Mouse (Mus musculus) hindbrain, postnatal 0 days (tissue): ENCODE results near the gene Naglu. TPM values are rescaled to one million over a fixed set of nuclear protein-coding genes. Genes with fewer than 3 reads are reported as not detected.

Source experiments
- ATAC-seq: fragments of 200-750 bp; cut with Nextera tagmentation; 2 replicates; pipeline ENCODE4 v1.8.0; 2017; ENCODE audit warnings: mild to moderate bottlenecking, moderate TSS enrichment, moderate library complexity
- DNase-seq: peaks from one replicate; pipeline ENCODE4 v3.0.0-alpha.2; 2015; ENCODE audit warnings: low spot score
- H3K27ac ChIP-seq: fragments of 300-500 bp; sonication (generic); 2 replicates; pipeline ENCODE4 v1.5.1; 2014; ENCODE audit warnings: mild to moderate bottlenecking
- H3K27me3 ChIP-seq: fragments of 300-500 bp; sonication (generic); 2 replicates; pipeline ENCODE4 v1.6.1; 2014; ENCODE audit warnings: low read length, mixed read lengths; ENCODE audit not compliant: insufficient read depth
- H3K36me3 ChIP-seq: fragments of 300-500 bp; sonication (generic); 2 replicates; pipeline ENCODE4 v1.6.1; 2014; ENCODE audit warnings: low read length, mixed read lengths; ENCODE audit not compliant: insufficient read depth
- H3K4me1 ChIP-seq: fragments of 300-500 bp; sonication (generic); 2 replicates; pipeline ENCODE4 v1.6.1; 2014; ENCODE audit warnings: antibody characterized with exemption, low read length, mixed read lengths; ENCODE audit not compliant: insufficient read depth
- H3K4me2 ChIP-seq: fragments of 300-500 bp; sonication (generic); 2 replicates; pipeline ENCODE4 v1.6.1; 2014; ENCODE audit warnings: low read depth, mild to moderate bottlenecking, low read length, moderate library complexity, mixed read lengths
- H3K4me3 ChIP-seq: fragments of 300-500 bp; sonication (generic); 2 replicates; pipeline ENCODE4 v1.5.1; 2014; ENCODE audit warnings: low read length
- H3K9ac ChIP-seq: fragments of 300-500 bp; sonication (generic); replicated peaks from 2 replicates; pipeline ENCODE4 v1.6.1; 2014; ENCODE audit warnings: mild to moderate bottlenecking, low read length, moderate library complexity, mixed read lengths
- H3K9me3 ChIP-seq: fragments of 300-500 bp; sonication (generic); 2 replicates; pipeline ENCODE4 v1.6.1; 2016; ENCODE audit warnings: low read length, mixed read lengths
- CTCF ChIP-seq: IDR thresholded peaks from 2 replicates; pipeline ENCODE4 v1.5.1; 2016; ENCODE audit warnings: antibody characterized with exemption, control low read depth, low read depth
- WGBS: fragments of 180-500 bp; shearing (Covaris S2); extraction: QIAGEN DNeasy Blood & Tissue Kit; methylation state at CpG from one replicate; pipeline ENCODE4 v1.1.7; 2014; 5-methylcytosine and 5-hydroxymethylcytosine counted together
- polyA plus RNA-seq: library from polyadenylated mRNA; unstranded; fragments of >200 nt; fragmentation: Nextera tagmentation; extraction: Ambion mirVana; gene quantifications from 2 replicates; pipeline ENCODE4 v1.2.1, GENCODE M21; 2015
- total RNA-seq: library from RNA; depleted of rRNA; stranded (reverse); fragments of >200 nt; gene quantifications from 2 replicates; pipeline ENCODE4 v1.2.3, GENCODE M21; 2014

Gene Naglu
- total and polyA plus RNA-seq, 2 experiments from 2014 or later, result 17.0 to 23.8 TPM

DNA sequence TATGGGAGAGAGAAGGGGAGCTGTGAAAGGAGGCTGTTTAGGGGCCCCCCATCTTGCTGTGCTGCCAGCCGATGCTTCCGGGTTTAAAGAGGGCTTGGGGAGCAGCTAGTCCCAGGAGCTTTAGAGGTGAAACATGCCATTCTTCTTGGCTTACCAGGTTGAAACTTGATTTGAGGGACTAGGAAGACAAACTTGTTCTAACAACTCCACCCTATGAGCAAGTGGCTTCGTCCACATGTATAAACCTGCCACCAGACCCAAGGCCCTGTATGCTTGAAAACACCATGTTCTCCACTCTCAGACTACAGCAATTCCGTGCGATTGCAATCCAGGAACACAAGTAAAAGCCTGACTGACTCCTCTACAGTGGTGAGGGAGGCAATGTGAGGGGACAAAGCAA, 33.2 kb downstream of the Naglu start:
- DNase-seq (no peak), ATAC-seq (no peak)
- H3K27ac ChIP-seq, result no peak overlapping the region
- 93% methylated on average over 5 of the region's 5 CpGs for WGBS
- peaks cover 48% of the 10 kb centered on the region for H3K36me3 ChIP-seq
- H3K4me3 ChIP-seq, result no peak overlapping the region
- no peaks in the 10 kb centered on the region for H3K9me3 ChIP-seq
- no peak for TF ChIP-seq CTCF
- H3K4me2 ChIP-seq, result no peak overlapping the region
- no peaks in the 10 kb centered on the region for H3K4me1 ChIP-seq
- H3K9ac ChIP-seq, result no peak overlapping the region
- no peaks in the 10 kb centered on the region for H3K27me3 ChIP-seq

DNA sequence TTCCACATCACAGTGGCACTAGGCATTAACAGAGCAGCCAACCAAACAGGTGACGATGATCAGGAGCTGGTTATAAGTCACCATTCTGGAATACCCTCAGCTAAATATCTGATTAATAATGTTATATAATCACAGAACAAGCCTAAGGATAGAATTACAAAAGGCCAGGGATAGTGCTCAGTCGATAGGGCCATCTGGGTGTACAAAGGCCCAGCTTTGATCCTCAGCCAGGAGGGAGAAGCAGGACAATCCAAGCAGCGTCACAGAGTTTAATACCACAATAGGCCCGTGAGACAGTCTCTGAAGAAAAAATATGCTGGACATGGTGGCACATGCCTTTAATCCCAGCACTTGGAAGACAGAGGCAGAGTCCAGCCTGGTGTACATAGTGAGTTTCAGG, 39.5 kb downstream of the Naglu start:
- ATAC-seq, result no peak

DNA sequence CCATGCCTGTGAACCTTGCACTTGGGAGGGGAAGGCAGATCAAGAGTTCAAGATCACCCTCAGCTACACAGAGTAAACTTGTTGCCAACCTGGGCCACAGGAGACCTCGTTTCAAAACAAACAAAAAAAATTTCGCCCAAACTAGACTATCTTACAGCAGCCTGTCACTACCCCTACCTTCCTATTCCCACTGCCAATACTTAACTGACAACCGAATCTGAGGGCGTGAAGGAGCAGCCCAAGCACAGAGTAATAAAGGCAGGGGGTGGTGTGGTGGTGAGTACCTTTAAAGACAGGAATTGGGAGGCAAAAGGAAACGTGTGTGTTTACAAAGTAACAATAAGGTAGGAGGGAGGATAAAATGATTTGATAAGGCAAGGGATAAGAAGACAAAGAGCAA, 40.9 kb downstream of the Naglu start:
- Histone ChIP-seq H3K36me3 (peaks cover 2% of the 10 kb centered on the region; the same call in 1 of the 2 replicates), H3K4me2 (no peak overlapping the region), H3K4me1 (no peaks in the 10 kb centered on the region), H3K9me3 (no peaks in the 10 kb centered on the region), H3K27me3 (no peaks in the 10 kb centered on the region), H3K27ac (no peak overlapping the region), H3K4me3 (no peak overlapping the region), H3K9ac (no peak overlapping the region)
- DNase-seq, result no peak
- TF ChIP-seq CTCF, result no peak
- 68% methylated on average over 5 of the region's 5 CpGs for WGBS
- ATAC-seq, result no peak

More for the DNA sequence above, 39.5 kb downstream of the Naglu start:
- Histone ChIP-seq H3K27ac (no peak overlapping the region), H3K4me3 (no peak overlapping the region), H3K9me3 (no peaks in the 10 kb centered on the region), H3K36me3 (peaks cover 7% of the 10 kb centered on the region; the same call in 1 of the 2 replicates), H3K4me1 (no peaks in the 10 kb centered on the region), H3K9ac (no peak overlapping the region), H3K4me2 (no peak overlapping the region), H3K27me3 (no peaks in the 10 kb centered on the region)
- no peak for DNase-seq
- WGBS, result 53% methylated on average over 4 of the region's 4 CpGs
- TF ChIP-seq CTCF, result no peak

DNA sequence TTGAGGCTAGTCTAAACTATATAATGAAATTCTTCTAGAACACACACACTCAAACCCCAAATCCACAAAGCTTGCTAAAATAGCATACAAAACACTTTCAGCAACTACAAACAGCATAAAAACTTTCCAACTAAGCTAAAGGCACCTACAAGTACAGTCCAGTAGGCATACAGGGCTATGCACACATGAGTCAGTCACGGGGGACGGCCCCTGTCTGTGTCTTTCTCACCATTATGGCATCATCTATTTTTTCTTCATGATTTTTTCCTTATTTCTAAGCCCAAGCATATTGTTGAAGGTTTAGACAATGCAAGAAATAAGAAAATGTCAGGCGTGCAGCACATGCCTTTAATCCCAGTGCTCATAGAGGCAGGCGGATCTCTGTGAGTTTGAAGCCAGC, 41.4 kb downstream of the Naglu start:
- no peaks in the 10 kb centered on the region for H3K36me3 ChIP-seq
- ATAC-seq, result no peak
- WGBS, result 91% methylated on average over 4 of the region's 4 CpGs

DNA sequence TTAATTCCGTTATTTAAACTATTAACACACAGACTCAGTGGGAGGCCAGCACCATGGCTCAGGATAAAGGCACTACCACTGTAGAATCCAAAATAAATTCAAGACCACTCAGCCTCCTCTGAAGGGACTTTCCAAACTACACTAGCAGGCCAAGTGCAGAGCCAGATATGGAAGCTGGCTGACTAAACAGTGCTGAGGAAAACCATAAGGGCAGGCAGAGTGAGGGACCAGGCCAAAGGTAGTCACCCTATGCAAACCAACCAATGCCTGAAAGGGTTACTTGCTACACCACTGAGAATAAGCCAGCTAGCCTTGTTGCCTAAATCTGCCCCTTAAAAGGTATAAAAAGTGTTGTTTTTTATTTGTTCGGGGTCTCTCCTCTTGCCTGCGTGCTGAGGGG, 42.4 kb downstream of the Naglu start:
- DNase-seq (no peak), ATAC-seq (no peak)
- Histone ChIP-seq H3K9ac (no peak overlapping the region), H3K27ac (no peak overlapping the region), H3K4me1 (no peaks in the 10 kb centered on the region), H3K4me3 (no peak overlapping the region), H3K4me2 (no peak overlapping the region), H3K36me3 (no peaks in the 10 kb centered on the region), H3K9me3 (no peaks in the 10 kb centered on the region), H3K27me3 (no peaks in the 10 kb centered on the region)
- WGBS, result 90% methylated on average over 3 of the region's 3 CpGs
- TF ChIP-seq CTCF, result no peak

More for the DNA sequence above, 41.4 kb downstream of the Naglu start:
- Histone ChIP-seq H3K9ac (no peak overlapping the region), H3K4me3 (no peak overlapping the region), H3K27me3 (no peaks in the 10 kb centered on the region), H3K9me3 (no peaks in the 10 kb centered on the region), H3K4me2 (no peak overlapping the region), H3K27ac (no peak overlapping the region), H3K4me1 (no peaks in the 10 kb centered on the region)
- TF ChIP-seq CTCF, result no peak
- DNase-seq, result no peak

DNA sequence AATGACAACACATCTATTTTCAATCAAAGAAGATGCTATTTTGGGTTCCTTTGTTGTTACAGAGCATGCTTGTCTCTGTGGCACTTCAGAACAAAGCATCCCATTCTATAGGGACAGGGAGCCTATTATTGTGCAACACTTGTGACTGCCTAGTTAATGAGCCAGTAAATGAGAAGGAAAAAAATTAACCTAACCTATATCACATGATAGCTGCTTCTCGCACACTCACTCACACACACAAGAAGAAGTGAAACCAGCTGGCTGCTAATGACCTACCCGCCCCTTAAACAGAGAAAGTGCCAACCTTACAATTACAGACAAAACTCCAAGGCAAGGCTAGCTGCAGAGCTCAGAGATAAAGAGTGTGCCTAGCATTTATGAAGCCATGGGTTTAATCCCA, 45.8 kb downstream of the Naglu start:
- ATAC-seq, result no peak
- H3K4me2 ChIP-seq, result no peak overlapping the region
- H3K9ac ChIP-seq, result no peak overlapping the region
- no peak for TF ChIP-seq CTCF
- no peak overlapping the region for H3K4me3 ChIP-seq
- no peaks in the 10 kb centered on the region for H3K27me3 ChIP-seq
- H3K9me3 ChIP-seq, result no peaks in the 10 kb centered on the region
- 47% methylated on average over 2 of the region's 2 CpGs for WGBS
- DNase-seq, result no peak
- H3K36me3 ChIP-seq, result no peaks in the 10 kb centered on the region
- no peak overlapping the region for H3K27ac ChIP-seq
- peaks cover 9% of the 10 kb centered on the region; the same call in 1 of the 2 replicates for H3K4me1 ChIP-seq

DNA sequence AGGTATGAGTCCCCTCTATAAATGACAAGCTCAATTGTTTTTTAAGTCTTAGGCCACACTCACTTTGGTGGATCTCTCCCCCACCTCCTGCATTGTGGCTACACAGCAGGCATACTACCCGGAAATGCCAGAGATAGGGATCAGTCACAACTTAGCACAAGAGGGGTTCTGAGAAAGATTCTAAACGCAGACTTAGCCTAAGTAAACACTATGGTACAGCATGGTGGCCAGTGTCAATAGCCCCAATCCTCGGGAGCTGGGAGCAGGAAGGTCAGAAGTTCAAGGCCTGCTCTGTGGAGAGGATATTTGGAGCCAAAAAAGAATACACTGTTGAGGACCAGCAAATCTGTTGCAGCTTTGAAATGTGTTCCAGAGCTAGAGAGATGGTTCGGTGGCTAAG, 48.3 kb downstream of the Naglu start:
- DNase-seq (no peak), ATAC-seq (no peak)
- TF ChIP-seq CTCF, result no peak
- H3K27me3 ChIP-seq, result no peaks in the 10 kb centered on the region
- H3K27ac ChIP-seq, result no peak overlapping the region
- no peak overlapping the region; the same call in 1 of the 2 replicates for H3K4me3 ChIP-seq
- 54% methylated on average over 4 of the region's 4 CpGs for whole genome bisulfite sequencing
- H3K4me1 ChIP-seq, result peaks cover 14% of the 10 kb centered on the region; the same call in 1 of the 2 replicates
- peak overlapping the region; percentile 78 for H3K4me2 ChIP-seq
- peaks cover under 1% of the 10 kb centered on the region; the same call in 1 of the 2 replicates for H3K36me3 ChIP-seq
- H3K9ac ChIP-seq, result peak overlapping the region; percentile 93; the same call in 1 of the 2 replicates
- no peaks in the 10 kb centered on the region for H3K9me3 ChIP-seq
